Mouse (Mus musculus): ENCODE results near the gene Dop1b.

Dop1b gene

GRCm38 (mm10) chr16:93832451-93833276, 121.0 kb downstream of the Dop1b start:
- DNase-seq, result no peak

GRCm38 (mm10) chr16:93833551-93833950, 121.8 kb downstream of the Dop1b start:
- DNase-seq, result no peak

GRCm38 (mm10) chr16:93834076-93834475, 122.4 kb downstream of the Dop1b start:
- no peak for DNase-seq

GRCm38 (mm10) chr16:93839049-93839448, 127.3 kb downstream of the Dop1b start:
- DNase-seq, result no peak

- DNase-seq, result no peak
These were observed 138.8 kb downstream of the Dop1b start for GRCm38 (mm10) chr16:93850527-93850926.

- no peak for DNase-seq
These were observed 148.3 kb downstream of the Dop1b start for GRCm38 (mm10) chr16:93859967-93860366.
